Mouse (Mus musculus) granulocyte monocyte progenitor cell, adult 5-6 weeks (primary cell): ENCODE measurements around the gene Crygc. TPM values are rescaled to one million over a fixed set of nuclear protein-coding genes. Genes with fewer than 3 reads are reported as not detected.
"Not testable (repeated sequence)": the region's sequence is repeated elsewhere in the genome, so short reads cannot be mapped to it uniquely, and the experiment has no call there.

Source experiments
- ATAC-seq: replicated peaks from 2 replicates; pipeline ENCODE4 v1.8.0; 2016; ENCODE audit warnings: mild to moderate bottlenecking, moderate TSS enrichment, inconsistent platforms; ENCODE audit not compliant: poor library complexity, severe bottlenecking
- total RNA-seq, 2 experiments: library from RNA; stranded (forward) in 1 of 2; stranded (reverse) in 1 of 2; fragments of 200-712, 200-1000 nt in 1 of 2; fragments of >200 nt in 1 of 2; fragmentation: Nextera tagmentation in 1 of 2; gene quantifications; 2 replicates each; pipeline ENCODE4 v1.2.3; 2014 to 2017

Crygc gene
- total RNA-seq, 2 experiments from 2014 or later = not detected

GRCm38 (mm10) chr1:65064201-65064600, 9.3 kb downstream of the Crygc start:
- no peak for ATAC-seq

GRCm38 (mm10) chr1:65063352-65063751, 10.1 kb downstream of the Crygc start, which contains the start of gene Crygd:
Crygd (minus strand) TSS chr1:65063452.
- no peak for ATAC-seq

GRCm38 (mm10) chr1:65052140-65052539, 21.3 kb downstream of the Crygc start:
- ATAC-seq = no peak

GRCm38 (mm10) chr1:65051696-65052095, 21.8 kb downstream of the Crygc start:
- no peak for ATAC-seq

GRCm38 (mm10) chr1:65050952-65051351, 22.5 kb downstream of the Crygc start, which contains the start of gene Cryge:
Cryge (minus strand) TSS chr1:65051149.
- ATAC-seq = not testable (repeated sequence)

- ATAC-seq = no peak
Measured at GRCm38 (mm10) chr1:65048781-65049180, 24.7 kb downstream of the Crygc start.

GRCm38 (mm10) chr1:65046401-65047109, 26.9 kb downstream of the Crygc start:
- peak; percentile 59 for ATAC-seq

GRCm38 (mm10) chr1:65043433-65043832, 30.1 kb downstream of the Crygc start:
- no peak for ATAC-seq

- ATAC-seq = no peak
Measured at GRCm38 (mm10) chr1:65041837-65042236, 31.7 kb downstream of the Crygc start.

- ATAC-seq = no peak
Measured at GRCm38 (mm10) chr1:65040806-65041205, 32.7 kb downstream of the Crygc start.

- no peak for ATAC-seq
Measured at GRCm38 (mm10) chr1:65039679-65040078, 33.8 kb downstream of the Crygc start.

- no peak for ATAC-seq
Measured at GRCm38 (mm10) chr1:65037542-65037941, 35.9 kb downstream of the Crygc start.

- ATAC-seq = no peak
Measured at GRCm38 (mm10) chr1:65035513-65035912, 38.0 kb downstream of the Crygc start.

GRCm38 (mm10) chr1:65032641-65033040, 40.8 kb downstream of the Crygc start, which contains the start of gene Akr1cl:
Akr1cl (minus strand) TSS chr1:65032759.
- ATAC-seq = no peak

GRCm38 (mm10) chr1:65028206-65028605, 45.3 kb downstream of the Crygc start:
- no peak for ATAC-seq

Other genes with a start within 250 kb of the Crygc start
- 12.5 and 13.5 TPM in 2 replicates for gene Plekhm3, start 116.9 kb downstream of the Crygc start, total RNA-seq (2014; fragmentation: Nextera tagmentation)
- 5.4 and 8.5 TPM in 2 replicates for gene Plekhm3, start 116.9 kb downstream of the Crygc start, total RNA-seq (2017)
- not detected in 2 replicates for gene Akr1cl, start 40.9 kb downstream of the Crygc start, total RNA-seq (2014; fragmentation: Nextera tagmentation)
- gene Akr1cl, start 40.9 kb downstream of the Crygc start, total RNA-seq (2017) = not detected in 2 replicates
- not detected in 2 replicates for gene Cryge, start 22.5 kb downstream of the Crygc start, total RNA-seq (2014; fragmentation: Nextera tagmentation)
- not detected in 2 replicates for gene Cryge, start 22.5 kb downstream of the Crygc start, total RNA-seq (2017)
- gene Crygd, start 10.2 kb downstream of the Crygc start, total RNA-seq (2014; fragmentation: Nextera tagmentation) = not detected in 2 replicates
- not detected in 2 replicates for gene Crygd, start 10.2 kb downstream of the Crygc start, total RNA-seq (2017)
- not detected in 2 replicates for gene Crygb, start 8.6 kb upstream of the Crygc start, total RNA-seq (2014; fragmentation: Nextera tagmentation)
- not detected in 2 replicates for gene Crygb, start 8.6 kb upstream of the Crygc start, total RNA-seq (2017)
- not detected in 2 replicates for gene Cryga, start 29.7 kb upstream of the Crygc start, total RNA-seq (2014; fragmentation: Nextera tagmentation)
- gene Cryga, start 29.7 kb upstream of the Crygc start, total RNA-seq (2017) = 0.73 TPM in 1 of 2 replicates, not detected in the other
- not detected in 2 replicates for gene Gm28845, start 45.9 kb upstream of the Crygc start, total RNA-seq (2014; fragmentation: Nextera tagmentation)
- not detected in 2 replicates for gene Gm28845, start 45.9 kb upstream of the Crygc start, total RNA-seq (2017)
- gene D630023F18Rik, start 49.5 kb upstream of the Crygc start, total RNA-seq (2014; fragmentation: Nextera tagmentation) = 0.70 TPM in 1 of 2 replicates, not detected in the other
- 1.3 and 2.3 TPM in 2 replicates for gene D630023F18Rik, start 49.5 kb upstream of the Crygc start, total RNA-seq (2017)
- 98.5 and 119 TPM in 2 replicates for gene Idh1, start 112.8 kb upstream of the Crygc start, total RNA-seq (2014; fragmentation: Nextera tagmentation)
- gene Idh1, start 112.8 kb upstream of the Crygc start, total RNA-seq (2017) = 214 and 218 TPM in 2 replicates
- gene Pikfyve, start 113.0 kb upstream of the Crygc start, total RNA-seq (2014; fragmentation: Nextera tagmentation) = 23.0 and 26.7 TPM in 2 replicates
- gene Pikfyve, start 113.0 kb upstream of the Crygc start, total RNA-seq (2017) = 27.9 and 29.8 TPM in 2 replicates
- gene Pth2r, start 208.4 kb upstream of the Crygc start, total RNA-seq (2014; fragmentation: Nextera tagmentation) = not detected in 2 replicates
- not detected in 2 replicates for gene Pth2r, start 208.4 kb upstream of the Crygc start, total RNA-seq (2017)